Mouse (Mus musculus): ENCODE results near the gene Ttc7.

The Ttc7 gene

DNA sequence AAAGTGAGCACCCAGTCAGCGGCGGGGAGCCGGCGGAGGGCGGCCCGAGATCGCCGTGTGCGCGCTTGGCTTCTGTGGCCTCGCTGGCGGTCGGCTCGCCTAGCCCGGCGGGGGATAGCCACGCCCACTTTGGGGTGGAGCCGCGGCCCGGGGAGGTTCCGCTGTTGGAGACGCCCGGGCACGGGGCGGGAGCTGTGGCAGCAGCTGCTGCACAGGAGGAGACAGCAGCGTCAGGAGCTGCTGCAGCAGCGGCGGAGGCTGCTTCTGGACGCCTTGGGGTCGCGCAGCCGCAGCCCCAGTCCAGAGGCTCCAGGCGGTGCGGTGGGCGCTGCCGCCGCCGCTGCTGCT lies at the start of gene Ttc7:
Gene Ttc7 (plus strand): TSS at position 181 of the 348 bp plus-strand sequence.
- DNase-seq: peak; percentile 96

DNA sequence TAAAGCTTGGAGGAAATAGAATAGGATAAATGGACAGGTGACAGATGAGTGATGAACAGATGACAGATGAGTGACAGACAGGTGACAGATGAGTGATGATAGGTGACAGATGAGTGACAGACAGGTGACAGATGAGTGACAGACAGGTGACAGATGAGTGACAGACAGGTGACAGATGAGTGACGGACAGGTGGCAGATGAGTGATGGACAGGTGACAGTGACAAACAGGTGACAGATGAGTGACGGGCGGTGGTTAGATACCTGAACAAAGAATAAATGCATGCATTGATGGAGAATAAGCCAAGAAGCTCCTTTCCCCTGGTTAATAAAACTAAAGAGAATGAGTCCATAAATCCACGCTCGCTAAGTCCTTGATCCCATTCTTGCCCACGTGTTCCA lies 47.7 kb upstream of the Ttc7 start:
- no peak for DNase-seq

DNA sequence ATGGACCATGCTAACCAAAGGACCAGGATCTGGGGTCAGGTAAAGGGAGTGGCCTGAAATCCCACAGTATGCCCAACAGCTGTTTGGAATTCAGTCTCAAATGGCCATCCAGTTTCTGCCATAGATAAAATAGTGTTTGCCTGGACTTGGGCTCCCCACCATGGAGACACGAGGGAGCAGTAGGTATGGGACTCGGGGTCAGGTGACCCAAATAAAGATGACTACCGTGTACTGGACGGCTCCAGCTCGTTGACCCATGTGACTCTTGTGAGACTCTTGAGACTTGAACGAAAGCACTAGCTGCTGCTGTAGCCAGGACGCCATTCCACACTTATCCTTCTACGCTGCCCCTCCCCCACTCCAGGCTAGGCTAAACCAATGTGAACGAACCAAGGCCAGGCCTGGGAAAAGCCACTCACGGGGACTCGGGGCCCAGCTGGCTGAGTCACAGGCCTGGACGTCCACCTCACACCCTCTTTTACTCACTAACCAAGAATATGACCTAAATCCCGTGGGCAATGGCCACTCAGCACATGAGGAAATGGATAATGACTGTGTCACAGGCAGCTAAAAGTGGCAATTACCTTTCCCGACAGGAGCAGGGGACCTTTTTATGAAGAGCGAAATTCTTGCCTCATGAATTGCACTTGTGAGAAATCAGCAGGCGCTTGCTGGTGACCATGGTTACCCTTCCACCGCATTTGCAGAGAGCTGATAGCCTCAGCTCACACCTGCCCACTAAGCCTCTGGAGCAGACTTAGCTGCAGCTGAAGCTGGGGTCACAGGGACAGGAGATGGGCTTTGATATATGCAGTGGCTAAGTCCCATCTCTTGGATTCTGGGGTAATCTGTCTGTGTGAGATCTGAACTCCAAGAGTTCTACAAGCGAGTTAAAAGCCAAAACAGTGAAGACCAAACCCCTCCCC lies 45.7 kb upstream of the Ttc7 start:
- no peak for DNase-seq

DNA sequence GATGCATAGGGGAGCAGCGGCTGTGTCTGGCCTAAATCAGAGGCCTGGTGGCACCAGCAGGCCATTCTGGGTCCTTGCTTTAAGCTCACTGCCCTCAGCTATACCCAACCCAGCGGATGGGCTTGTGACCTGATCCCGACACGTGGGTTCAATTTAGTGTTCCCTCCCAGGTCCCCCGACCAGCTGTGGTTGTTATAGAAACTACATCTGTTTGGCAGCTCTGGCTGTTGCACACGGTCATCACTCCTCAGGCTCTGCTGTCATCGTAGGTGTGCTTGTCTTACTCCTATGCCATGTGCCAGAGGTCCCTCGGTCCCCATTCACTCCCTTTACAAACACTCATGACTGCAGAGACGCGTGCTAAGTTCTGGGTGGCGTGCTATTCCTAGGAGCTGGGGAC lies 44.9 kb upstream of the Ttc7 start:
- no peak for DNase-seq

DNA sequence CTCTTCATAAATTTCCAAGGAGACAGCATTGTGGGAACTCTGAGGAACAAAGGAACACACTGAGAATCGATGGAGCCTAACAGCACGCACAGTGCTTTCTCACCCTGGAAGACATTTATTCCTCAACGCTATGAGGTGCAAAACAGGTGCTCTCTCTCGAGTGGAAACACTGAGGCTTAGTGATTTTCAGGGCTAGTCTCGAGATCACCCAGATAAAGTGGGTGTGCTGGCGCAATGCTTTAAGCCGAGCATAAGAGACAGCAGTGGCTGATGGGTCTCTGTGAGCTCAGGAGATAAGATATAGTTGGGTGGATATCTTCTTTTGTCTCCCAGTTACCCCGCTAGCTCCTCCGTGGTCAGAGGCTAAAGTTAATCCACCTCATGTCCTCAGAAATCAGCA lies 36.6 kb upstream of the Ttc7 start:
- DNase-seq: no peak

DNA sequence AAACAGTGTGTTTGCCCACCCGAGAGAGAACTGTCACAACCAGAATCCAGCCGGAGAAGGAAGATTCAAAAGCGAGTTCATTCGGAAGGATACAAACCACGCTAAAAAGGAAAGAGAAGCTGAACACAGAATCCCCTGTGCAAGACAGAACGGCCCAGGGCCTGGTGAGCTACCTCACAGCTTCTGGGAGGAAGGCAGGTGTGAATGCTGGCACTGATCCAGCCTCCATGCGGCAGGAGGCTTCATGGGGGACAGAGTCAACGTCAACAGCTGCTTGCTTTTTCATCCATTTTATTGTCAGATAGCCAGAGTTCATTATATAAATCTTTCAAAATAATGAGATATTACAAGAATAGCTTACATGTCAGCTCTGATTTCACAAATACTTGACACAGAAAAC lies 28.3 kb upstream of the Ttc7 start:
- DNase-seq: no peak

DNA sequence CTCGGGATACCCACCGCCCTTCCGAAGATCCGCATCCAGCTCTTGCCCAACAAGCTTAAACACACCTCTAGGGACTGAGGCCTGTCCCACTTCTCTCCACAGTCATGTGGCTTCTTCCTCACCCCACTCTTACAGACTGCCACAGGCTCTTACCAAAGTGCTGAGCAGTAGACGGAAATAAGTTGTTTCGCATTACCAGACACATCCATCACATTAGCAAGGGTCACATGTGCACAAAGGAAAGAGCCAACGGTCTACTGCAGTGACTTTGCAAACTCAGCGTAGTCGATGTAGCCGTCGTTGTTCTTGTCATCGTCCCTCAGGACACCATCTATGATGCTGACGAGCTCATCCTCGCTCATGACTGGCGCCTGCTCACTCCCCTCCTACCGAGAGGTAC lies 27.0 kb upstream of the Ttc7 start:
- DNase-seq: no peak

DNA sequence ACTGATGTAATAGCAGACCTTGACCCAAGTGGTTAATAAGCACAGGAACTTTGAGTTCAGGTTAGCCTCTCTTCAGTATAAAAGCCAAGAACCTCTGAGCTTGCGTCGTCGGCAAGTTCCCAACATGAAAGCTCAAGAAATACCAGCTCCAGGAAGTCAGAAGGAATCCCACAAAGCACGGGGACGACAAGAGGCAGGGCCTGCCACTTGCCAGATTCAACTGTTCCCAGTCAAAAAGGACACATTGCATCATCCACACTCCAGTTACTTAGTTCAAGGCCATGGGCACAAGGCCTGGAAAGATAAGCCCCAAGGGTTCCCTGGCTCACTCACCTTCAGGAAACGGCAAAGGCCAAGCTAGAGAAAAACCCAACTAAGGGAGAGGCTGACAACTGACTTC lies 19.3 kb upstream of the Ttc7 start:
- no peak for DNase-seq

DNA sequence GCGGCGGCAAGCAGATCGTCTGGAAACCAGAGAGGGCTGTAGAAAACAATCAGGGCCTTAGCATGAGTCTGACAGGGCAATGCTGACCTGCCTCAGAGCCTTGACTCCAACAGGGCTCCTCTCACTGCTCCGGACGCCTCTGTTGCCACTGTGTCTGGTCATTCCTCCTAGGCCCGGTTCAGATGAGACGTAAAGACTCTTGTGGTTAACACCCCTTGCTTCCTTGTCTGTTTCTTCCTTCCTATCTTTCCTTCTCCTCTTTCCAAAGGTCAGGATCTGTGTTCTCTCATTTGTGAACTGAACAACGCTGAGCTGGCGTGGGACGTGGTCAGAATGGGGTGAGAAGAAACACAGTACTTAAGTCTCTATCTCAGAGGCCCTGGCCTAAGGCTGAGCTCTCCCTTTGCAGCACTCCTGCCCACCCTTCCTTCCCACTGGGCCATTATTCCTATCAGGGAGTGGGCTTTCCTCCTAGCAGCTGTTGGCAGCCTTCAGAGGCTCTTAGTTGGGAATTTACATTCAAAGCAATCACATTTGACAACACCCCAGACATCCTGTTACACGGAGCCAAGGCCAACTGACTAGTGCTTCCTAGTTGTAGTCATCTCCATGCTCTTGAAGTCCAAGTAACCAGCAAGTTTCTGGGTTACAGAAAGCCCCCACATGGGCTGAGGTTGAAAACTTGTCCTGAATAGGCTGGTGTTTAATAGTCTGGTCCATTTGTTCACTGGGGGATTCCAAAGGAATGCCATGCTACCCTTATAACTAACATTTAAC lies 18.4 kb upstream of the Ttc7 start:
- no peak for DNase-seq

DNA sequence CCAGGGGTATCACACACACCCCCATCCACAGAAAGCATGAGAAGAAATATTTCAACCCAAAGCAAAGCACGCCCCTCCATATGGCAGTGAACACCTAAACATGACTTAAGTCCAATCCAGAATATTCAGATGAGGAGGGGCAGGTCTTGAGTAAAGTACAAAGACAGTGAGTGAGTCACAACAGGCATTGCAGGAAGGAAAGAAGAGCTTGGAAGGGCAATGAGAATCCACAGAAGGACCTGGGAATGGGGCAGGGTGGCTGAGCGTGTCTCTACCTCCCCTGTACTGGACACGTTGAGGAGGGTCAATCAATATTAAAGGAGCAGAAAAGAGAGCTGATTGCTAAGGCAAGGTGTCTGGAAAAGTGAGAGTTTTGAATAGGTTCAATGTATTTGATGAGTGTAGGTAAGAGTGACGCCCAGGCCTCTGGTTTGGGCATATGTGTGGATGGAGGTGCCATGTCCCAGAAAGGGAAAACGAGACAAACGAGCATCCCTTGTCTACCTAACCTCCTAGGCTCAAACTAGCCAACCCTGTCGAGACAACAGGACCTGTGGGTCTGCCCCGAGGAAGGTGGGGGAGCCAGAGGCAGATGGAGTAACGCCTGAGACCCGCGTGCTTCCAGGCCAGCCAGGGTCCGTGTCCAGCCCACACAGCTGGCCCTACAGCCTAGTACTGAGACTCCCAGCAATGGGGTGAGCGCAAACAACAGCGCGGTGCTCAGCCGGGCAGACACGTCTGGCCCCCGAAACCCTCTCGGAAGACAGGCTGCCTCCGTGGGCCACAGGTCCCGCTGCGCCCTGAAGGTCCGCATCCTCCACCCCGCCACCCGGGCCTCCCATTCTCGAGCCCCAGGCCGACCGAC lies 17.5 kb upstream of the Ttc7 start:
- no peak for DNase-seq

DNA sequence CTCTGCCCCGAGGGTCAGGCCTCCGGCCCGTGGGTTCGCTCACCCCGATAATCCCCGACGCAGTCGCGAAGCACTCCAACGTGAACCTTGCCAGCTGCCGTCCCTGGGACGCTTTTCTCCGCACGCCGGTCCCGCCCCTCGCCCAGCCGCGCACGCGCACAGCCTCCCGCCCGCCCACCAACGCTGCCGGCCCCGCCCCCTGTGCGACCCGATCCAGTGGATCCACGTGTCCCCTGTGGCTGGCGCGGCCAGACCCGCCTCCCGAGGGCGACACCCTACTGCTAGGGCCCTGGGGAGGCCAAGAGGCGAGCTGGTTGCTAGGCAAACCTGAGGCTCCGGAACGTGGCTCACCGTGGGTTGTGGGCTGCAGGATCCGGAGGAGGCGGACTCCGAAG lies 16.9 kb upstream of the Ttc7 start, which contains the start of gene Mcfd2:
Gene Mcfd2 (minus strand): TSS at position 144 of the 395 bp plus-strand sequence.
- DNase-seq: peak; percentile 92

DNA sequence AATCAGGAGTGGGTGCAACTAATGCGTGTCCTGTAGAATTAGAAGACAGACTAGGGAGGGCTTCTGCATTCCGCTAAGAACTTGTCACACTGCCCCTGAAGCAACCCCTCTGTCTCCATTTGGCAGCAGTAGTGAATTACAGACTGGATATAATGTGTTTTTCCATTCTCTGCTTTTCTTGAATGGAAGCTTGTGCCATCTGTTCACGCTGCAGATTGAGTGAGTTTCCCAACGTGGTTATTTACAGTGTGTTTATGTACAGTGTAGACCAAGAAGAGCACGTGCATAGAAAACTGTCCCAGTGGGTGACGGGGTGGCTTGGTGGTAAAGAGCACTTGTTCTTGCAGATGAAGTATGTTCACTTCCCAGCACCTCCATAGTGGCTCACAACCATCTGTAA lies 13.2 kb upstream of the Ttc7 start:
- no peak for DNase-seq

DNA sequence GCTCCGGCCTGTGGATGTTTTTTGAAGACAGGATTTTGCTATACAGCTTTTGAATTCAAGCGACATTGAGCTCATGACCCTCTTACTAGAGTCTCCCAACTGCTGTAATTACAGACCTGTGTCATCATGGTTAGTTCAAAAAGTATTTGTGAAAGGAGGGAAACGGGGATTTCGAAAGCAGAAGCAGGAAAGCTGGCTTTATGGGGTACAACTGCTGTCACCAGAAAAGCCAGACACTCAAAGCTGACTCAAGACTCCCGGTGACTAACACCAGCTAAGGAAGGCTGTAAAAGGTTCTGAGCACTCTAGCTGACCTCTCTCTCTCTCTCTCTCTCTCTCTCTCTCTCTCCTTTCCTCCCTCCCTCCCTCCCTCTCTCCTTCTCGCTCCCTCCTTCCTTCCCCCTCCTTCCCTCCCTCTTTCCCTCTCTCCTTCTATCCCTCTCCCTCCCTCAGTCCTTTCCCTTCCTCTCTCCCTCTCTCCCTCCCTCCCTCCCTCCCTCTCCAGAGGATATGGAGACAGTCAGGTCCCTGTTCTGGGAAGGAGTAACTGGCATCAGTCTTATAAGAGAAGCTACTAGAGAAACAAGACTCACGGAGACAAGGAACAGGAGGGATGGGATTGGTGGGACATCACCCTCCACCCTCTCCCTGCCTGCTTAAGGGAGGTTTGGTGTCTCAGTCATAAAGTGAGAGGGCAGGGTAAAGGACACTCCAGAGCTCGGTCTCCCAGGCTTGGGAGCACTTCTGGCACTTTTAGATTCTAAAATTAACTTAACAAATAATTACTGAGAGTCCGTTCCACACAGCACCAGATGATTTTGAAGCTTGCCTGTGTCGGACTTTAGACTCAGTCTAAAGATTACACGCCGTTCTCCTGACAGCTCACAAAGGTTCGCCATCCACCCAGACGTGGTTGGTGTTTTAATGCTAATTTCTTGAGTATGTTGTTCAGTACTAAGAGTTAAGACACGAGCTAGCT lies 7.0 kb upstream of the Ttc7 start:
- DNase-seq: no peak

DNA sequence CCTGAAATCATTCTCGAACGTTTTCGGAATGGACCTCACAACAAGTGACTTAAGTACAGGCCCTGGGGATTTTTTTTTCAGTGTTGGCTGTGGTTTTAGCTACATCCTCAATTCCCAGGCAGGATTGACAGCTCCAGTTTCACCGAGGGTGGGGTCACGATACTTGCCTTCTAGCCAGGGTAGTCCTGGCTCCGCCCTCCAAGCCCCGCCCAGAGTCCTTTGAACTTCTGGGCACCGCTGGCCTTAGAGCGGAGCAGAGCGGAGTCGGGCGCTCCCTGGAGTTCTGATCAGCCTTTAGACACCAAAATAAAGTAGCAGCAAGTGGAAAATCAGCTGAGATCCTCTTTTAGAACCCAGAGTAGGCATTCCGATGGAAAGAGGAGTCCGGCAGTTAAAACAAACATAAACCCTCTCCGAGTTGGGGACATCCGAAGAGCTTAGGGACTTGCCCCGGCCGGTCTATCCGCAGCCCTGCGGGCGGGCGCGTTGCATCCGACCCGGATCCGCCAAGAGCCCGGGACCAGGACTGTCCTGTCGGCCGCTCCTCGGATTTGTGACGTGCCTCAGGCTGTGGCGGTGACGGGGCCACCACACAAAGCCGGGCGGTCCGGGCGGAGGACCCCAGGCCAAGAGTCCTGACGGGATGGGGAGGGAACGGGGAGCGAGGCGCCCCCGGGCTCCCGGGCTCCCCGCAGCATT lies 530 bp upstream of the Ttc7 start:
- DNase-seq: peak; percentile 93

DNA sequence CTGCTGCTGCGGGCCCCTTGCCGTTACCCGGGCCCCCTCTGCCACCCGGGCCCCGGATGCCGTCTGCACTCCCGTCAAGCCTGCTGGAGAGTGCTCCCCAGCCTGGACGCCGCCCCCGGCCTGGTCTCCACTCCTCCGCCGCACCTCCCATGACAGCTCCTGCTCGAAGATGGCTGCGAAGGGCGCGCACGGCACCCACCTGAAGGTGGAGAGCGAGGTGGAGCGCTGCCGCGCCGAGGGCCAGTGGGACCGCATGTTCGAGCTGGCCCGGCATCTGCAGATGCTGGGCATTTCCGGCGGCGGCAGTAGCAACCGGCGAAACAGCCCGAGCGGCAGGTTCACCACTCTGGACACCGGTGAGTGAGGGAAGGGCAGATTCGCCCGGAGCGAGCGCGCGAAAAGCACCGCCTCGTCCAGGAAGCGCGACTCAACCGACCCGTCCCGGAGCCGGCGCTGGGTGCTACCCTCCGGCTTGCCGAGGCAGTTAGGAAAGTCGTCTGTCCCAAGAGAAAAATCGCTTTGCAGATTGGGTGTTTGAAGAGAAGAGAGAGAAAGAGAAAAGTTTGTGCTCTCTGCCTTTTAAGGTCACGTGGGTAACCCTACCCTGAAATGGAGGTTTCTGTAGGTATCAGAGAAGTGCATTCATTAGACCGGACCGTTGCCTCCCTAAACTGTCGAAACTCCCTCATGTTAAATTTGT lies 519 bp downstream of the Ttc7 start:
- DNase-seq: peak; percentile 41

DNA sequence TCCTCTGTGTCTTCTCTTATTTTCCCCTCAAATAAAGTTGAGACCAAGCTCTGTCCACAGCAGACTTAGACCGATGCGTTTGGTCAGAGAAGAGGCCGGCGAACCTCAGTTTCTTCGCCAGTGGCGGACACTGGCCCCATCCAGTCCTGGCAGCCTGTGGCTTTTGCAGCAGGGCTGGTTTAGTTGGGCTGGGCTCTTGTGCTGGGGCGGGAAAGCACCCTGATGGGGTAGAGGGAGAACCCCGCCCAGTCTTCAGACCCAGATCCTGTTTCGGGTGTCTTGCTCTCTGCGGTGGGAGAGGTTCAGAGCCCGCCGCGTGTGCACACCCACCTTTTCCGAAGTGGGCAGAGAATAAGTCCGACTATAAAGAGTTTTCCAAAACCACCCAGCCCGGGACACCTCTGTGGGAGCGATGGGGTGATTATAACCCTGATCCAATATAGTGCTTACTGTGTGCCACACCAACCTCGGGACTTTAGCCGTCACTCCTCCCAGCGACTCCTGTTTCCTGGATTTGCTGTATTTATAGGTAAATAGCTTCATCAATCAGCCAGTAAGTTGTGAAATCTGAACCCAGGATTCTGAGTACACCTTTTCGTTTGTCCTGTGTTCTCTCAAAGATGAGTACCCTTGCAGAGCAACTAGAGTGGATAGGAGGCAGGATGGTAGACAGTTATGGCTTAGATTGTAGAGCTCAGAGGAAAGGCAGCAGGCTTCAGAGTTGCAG lies 1.2 kb downstream of the Ttc7 start:
- DNase-seq: no peak

DNA sequence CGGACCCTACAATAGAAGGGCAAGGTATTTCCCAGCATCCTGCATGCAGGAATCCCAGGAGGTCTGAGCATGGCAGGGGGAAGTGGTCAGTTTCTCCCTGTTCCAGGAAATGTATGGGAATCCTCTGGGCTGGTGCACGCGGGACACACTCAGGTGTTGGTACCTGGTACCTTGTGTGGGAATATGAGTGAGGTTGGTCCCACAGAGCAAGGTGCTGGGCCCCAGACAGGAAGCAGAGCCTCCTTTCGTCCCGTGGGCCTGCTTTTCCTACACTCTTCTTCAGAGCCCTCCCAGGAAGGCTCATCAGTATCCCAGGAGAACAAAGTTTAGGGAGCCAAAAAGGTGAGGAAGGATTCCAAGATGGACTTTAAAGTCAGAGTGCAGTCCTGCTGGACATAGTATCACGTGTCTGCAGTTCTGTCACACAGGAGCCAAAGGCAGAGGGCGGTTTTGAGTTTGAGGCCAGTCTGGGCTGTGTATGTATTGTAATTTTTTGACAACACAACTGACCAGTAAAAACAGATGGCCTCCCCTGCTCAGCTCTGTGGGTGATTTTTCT lies 1.9 kb downstream of the Ttc7 start:
- no peak for DNase-seq

DNA sequence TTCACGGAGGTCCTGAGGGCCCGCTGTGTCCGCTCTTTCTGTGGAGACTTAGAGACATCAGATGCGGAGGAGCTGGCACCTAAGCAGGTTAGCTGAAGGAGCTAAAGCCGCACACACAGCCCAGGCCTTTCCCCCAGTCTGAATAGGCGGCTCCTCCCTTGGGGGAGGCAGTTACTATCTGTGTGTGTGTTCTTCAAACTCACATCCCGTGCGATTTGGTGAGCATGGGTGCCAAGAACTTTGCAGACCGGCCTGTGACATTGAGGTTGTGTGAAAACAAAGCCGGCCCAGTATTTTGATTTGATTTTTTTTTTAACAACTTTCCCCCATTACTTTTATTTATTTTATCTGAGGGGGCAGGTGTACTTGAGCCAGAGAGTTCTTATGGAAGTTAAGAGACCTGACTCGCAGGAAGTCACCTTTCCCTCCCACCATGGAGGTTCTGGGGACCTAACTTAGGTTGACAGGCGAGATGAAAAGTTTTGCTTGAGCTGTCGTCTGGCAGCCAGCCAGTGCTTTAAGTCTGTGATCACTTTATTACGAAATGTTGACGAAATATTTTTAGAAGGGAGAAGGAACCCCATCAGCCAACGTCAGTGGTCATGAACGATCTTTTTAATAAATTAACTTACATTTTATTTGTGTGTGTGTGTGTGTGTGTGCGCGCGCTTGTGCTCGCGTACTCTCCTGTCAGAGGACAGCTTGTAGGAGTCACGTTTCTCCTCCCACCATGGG lies 3.2 kb downstream of the Ttc7 start:
- no peak for DNase-seq

Measured in layer of hippocampus, adult 9-11 months (tissue).